8 mouse cellular contexts compared by ENCODE assay signal in genomic region chr7:28925317-28925716, GRCm38 (mm10). TPM values are rescaled to one million over a fixed set of nuclear protein-coding genes. Genes with fewer than 3 reads are reported as not detected.
DNase-seq lines count a peak whose midpoint lies in the region; ATAC-seq and TF ChIP-seq lines count a peak whose summit lies in the region.

No protein-coding gene starts in this region.

- H3K4me1 ChIP-seq in intestine, embryonic 16.5 days (ENCODE audit: control insufficient read depth, insufficient read depth, low read length), result peaks cover 78% of the 10 kb centered on the region
- peaks cover 89% of the 10 kb centered on the region for H3K4me1 ChIP-seq in liver, embryonic 15.5 days (replicated peaks)
- peaks cover 35% of the 10 kb centered on the region for H3K4me1 ChIP-seq in stomach, postnatal 0 days (replicated peaks; ENCODE audit: control insufficient read depth, insufficient read depth)

- TF ChIP-seq EP300 in stomach, postnatal 0 days (optimal IDR thresholded peaks at IDR 0.05), result peak; percentile 76

- no peaks in the 10 kb centered on the region for H3K27me3 ChIP-seq in intestine, embryonic 16.5 days (replicated peaks; ENCODE audit: control insufficient read depth, insufficient read depth, low read length)
- H3K27me3 ChIP-seq in liver, embryonic 15.5 days, result no peaks in the 10 kb centered on the region
- H3K27me3 ChIP-seq in stomach, postnatal 0 days (ENCODE audit: control insufficient read depth, insufficient read depth, low read length), result no peaks in the 10 kb centered on the region

- DNase-seq in left cerebral cortex, adult 2 months (ENCODE audit: extremely low spot score in 1 of 2, low spot score in 2 of 2), result no peak
- DNase-seq in left cerebral cortex, adult 9 months (ENCODE audit: low spot score in 2 of 2), result no peak
- peak; percentile 86 for DNase-seq in gastrocnemius, adult 18-20 months (ENCODE audit: low spot score)
- DNase-seq in stomach, postnatal 0 days (ENCODE audit: low spot score), result peak; percentile 93
- DNase-seq in layer of hippocampus, adult 11-12 months (ENCODE audit: low spot score), result no peak
- no peak for DNase-seq in layer of hippocampus, postnatal 36 days

- H3K9ac ChIP-seq in intestine, embryonic 16.5 days (ENCODE audit: low read depth, low read length), result peak overlapping the region; percentile 60
- H3K9ac ChIP-seq in liver, embryonic 15.5 days, result no peak overlapping the region
- H3K9ac ChIP-seq in stomach, postnatal 0 days (ENCODE audit: low read length), result peak overlapping the region; percentile 48

- intact Hi-C loops in left cerebral cortex, adult 2 months (cut with DNase I), result no loop called here

- peaks cover 4% of the 10 kb centered on the region; the same call in 1 of the 2 replicates for H3K36me3 ChIP-seq in intestine, embryonic 16.5 days (ENCODE audit: control insufficient read depth, insufficient read depth, low read length)
- H3K36me3 ChIP-seq in liver, embryonic 15.5 days (replicated peaks), result peaks cover 38% of the 10 kb centered on the region; the same call in 1 of the 2 replicates
- no peaks in the 10 kb centered on the region for H3K36me3 ChIP-seq in stomach, postnatal 0 days (ENCODE audit: control insufficient read depth, insufficient read depth, low read length)

- H3K4me3 ChIP-seq in left cerebral cortex, adult 2 months, result no peak overlapping the region
- H3K4me3 ChIP-seq in intestine, embryonic 16.5 days (ENCODE audit: low read length), result no peak overlapping the region
- H3K4me3 ChIP-seq in liver, embryonic 15.5 days (replicated peaks), result no peak overlapping the region
- no peak overlapping the region for H3K4me3 ChIP-seq in stomach, postnatal 0 days (ENCODE audit: low read depth, low read length)

- peak overlapping the region; percentile 35 for H3K4me2 ChIP-seq in intestine, embryonic 16.5 days (ENCODE audit: low read depth, low read length)
- peak overlapping the region; percentile 30 for H3K4me2 ChIP-seq in liver, embryonic 15.5 days
- peak overlapping the region; percentile 37 for H3K4me2 ChIP-seq in stomach, postnatal 0 days (replicated peaks; ENCODE audit: low read depth)

- no peaks in the 10 kb centered on the region for H3K9me3 ChIP-seq in intestine, embryonic 16.5 days (ENCODE audit: control insufficient read depth, low read length)
- H3K9me3 ChIP-seq in liver, embryonic 15.5 days (replicated peaks), result no peaks in the 10 kb centered on the region
- no peaks in the 10 kb centered on the region for H3K9me3 ChIP-seq in stomach, postnatal 0 days (ENCODE audit: control insufficient read depth, low read length)

- no peak for TF ChIP-seq CTCF in left cerebral cortex, adult 2 months (IDR thresholded peaks at IDR 0.05)
- TF ChIP-seq CTCF in stomach, postnatal 0 days (IDR thresholded peaks at IDR 0.05; ENCODE audit: low read depth), result peak; percentile 42

- peak; percentile 94 for ATAC-seq in intestine, embryonic 16.5 days
- ATAC-seq in liver, embryonic 15.5 days (ENCODE audit: insufficient read depth), result peak; percentile 59
- peak; percentile 95 for ATAC-seq in stomach, postnatal 0 days (ENCODE audit: low FRiP score, low TSS enrichment)

- peak overlapping the region; percentile 77 for H3K27ac ChIP-seq in left cerebral cortex, adult 2 months
- peak overlapping the region; percentile 91 for H3K27ac ChIP-seq in intestine, embryonic 16.5 days (ENCODE audit: low read length)
- peak overlapping the region; percentile 73 for H3K27ac ChIP-seq in liver, embryonic 15.5 days (replicated peaks)
- peak overlapping the region; percentile 99 for H3K27ac ChIP-seq in stomach, postnatal 0 days (replicated peaks)

- 17% methylated on average over 9 of the region's 9 CpGs for WGBS in intestine, embryonic 16.5 days
- WGBS in liver, embryonic 15.5 days (ENCODE audit: insufficient replicate concordance), result 58% methylated on average over 9 of the region's 9 CpGs
- WGBS in stomach, postnatal 0 days, result 2% methylated on average over 9 of the region's 9 CpGs

RNA-seq across cellular contexts. Expression of gene Actn4, which starts 36.8 kb away (rescaled TPM):
- 100 to 1,000 TPM; 196 to 199 TPM for total RNA-seq in left cerebral cortex, adult 2 months (2021)
- 10 to 100 TPM; 29.6 to 46.1 TPM for total RNA-seq in gastrocnemius, adult 18-20 months (2021)
- polyA plus RNA-seq in intestine, embryonic 16.5 days (2015; fragmentation: Nextera tagmentation; extraction: Ambion mirVana), result 402 and 447 TPM in 2 replicates
- polyA plus RNA-seq in liver, embryonic 15.5 days (2015; fragmentation: Nextera tagmentation; extraction: Ambion mirVana), result 126 and 147 TPM in 2 replicates
- polyA plus RNA-seq in stomach, postnatal 0 days (2015; fragmentation: Nextera tagmentation; extraction: Ambion mirVana), result 216 and 227 TPM in 2 replicates
- 100 to 1,000 TPM; 121 to 130 TPM for total RNA-seq in layer of hippocampus, postnatal 36 days (2021)

RNA-seq across cellular contexts. Expression of gene Capn12, which starts 44.1 kb away (rescaled TPM):
- total RNA-seq in left cerebral cortex, adult 2 months (2021), result 1 to 10 TPM; 1.5 to 2.0 TPM
- total RNA-seq in gastrocnemius, adult 18-20 months (2021), result under 1 TPM; 0.09 TPM
- 0.29 and 0.39 TPM in 2 replicates for polyA plus RNA-seq in intestine, embryonic 16.5 days (2015; fragmentation: Nextera tagmentation; extraction: Ambion mirVana)
- polyA plus RNA-seq in liver, embryonic 15.5 days (2015; fragmentation: Nextera tagmentation; extraction: Ambion mirVana), result 0.08 and 0.15 TPM in 2 replicates
- 1.9 and 2.3 TPM in 2 replicates for polyA plus RNA-seq in stomach, postnatal 0 days (2015; fragmentation: Nextera tagmentation; extraction: Ambion mirVana)
- total RNA-seq in layer of hippocampus, postnatal 36 days (2021), result under 1 TPM; 0.22 to 0.35 TPM

RNA-seq across cellular contexts. Expression of gene Eif3k, which starts 56.3 kb away (rescaled TPM):
- 100 to 1,000 TPM; 179 to 192 TPM for total RNA-seq in left cerebral cortex, adult 2 months (2021)
- 100 to 1,000 TPM; 128 TPM for total RNA-seq in gastrocnemius, adult 18-20 months (2021)
- polyA plus RNA-seq in intestine, embryonic 16.5 days (2015; fragmentation: Nextera tagmentation; extraction: Ambion mirVana), result 355 and 362 TPM in 2 replicates
- 209 and 222 TPM in 2 replicates for polyA plus RNA-seq in liver, embryonic 15.5 days (2015; fragmentation: Nextera tagmentation; extraction: Ambion mirVana)
- polyA plus RNA-seq in stomach, postnatal 0 days (2015; fragmentation: Nextera tagmentation; extraction: Ambion mirVana), result 294 and 295 TPM in 2 replicates
- total RNA-seq in layer of hippocampus, postnatal 36 days (2021), result 100 to 1,000 TPM; 190 to 196 TPM

RNA-seq across cellular contexts. Expression of gene Map4k1, which starts 56.5 kb away (rescaled TPM):
- 1 to 10 TPM; 1.8 to 2.3 TPM for total RNA-seq in left cerebral cortex, adult 2 months (2021)
- total RNA-seq in gastrocnemius, adult 18-20 months (2021), result under 1 TPM; 0.24 to 0.59 TPM
- 6.9 and 7.3 TPM in 2 replicates for polyA plus RNA-seq in intestine, embryonic 16.5 days (2015; fragmentation: Nextera tagmentation; extraction: Ambion mirVana)
- 21.6 and 26.3 TPM in 2 replicates for polyA plus RNA-seq in liver, embryonic 15.5 days (2015; fragmentation: Nextera tagmentation; extraction: Ambion mirVana)
- polyA plus RNA-seq in stomach, postnatal 0 days (2015; fragmentation: Nextera tagmentation; extraction: Ambion mirVana), result 3.0 and 3.6 TPM in 2 replicates
- total RNA-seq in layer of hippocampus, postnatal 36 days (2021), result 1 to 10 TPM; 1.7 to 1.9 TPM

Comparison
In these comparisons a context has a peak if more than half of its experiments do, and no peak if none do; other contexts are left out.
1. DNase-seq: peak in gastrocnemius, adult 18-20 months (single experiment) and stomach, postnatal 0 days (single experiment); none in left cerebral cortex, adult 2 months (0 of 2), left cerebral cortex, adult 9 months (0 of 2), layer of hippocampus, adult 11-12 months (single experiment) and layer of hippocampus, postnatal 36 days (0 of 2).
2. Peak in every context shown above with its lines, with median percentiles within 50 percentile points of each other: H3K27ac ChIP-seq, ATAC-seq and H3K4me2 ChIP-seq.